Mouse (Mus musculus) subcutaneous adipose tissue, adult 2 months (tissue): ENCODE results near the gene Ccdc89. TPM values are rescaled to one million over a fixed set of nuclear protein-coding genes. Genes with fewer than 3 reads are reported as not detected.

Source experiments
- polyA plus RNA-seq: library from polyadenylated mRNA; depleted of rRNA; stranded (reverse); fragments of >200 nt; gene quantifications from 2 replicates; pipeline ENCODE4 v1.2.3, GENCODE M21; 2012; ENCODE audit warnings: low replicate concordance; rRNA removed

The Ccdc89 gene
- 0.30 and 0.40 TPM in 2 replicates for polyA plus RNA-seq

GRCm38 (mm10) chr7:90426020-90427001, at the start of gene Ccdc89:
Gene Ccdc89 (plus strand): TSS chr7:90426577.

GRCm38 (mm10) chr7:90442518-90443080, 16.2 kb downstream of the Ccdc89 start, which contains the start of gene Crebzf:
Gene Crebzf (plus strand): TSS chr7:90442729.

GRCm38 (mm10) chr7:90456845-90457468, 30.6 kb downstream of the Ccdc89 start, which contains the start of gene Tmem126a:
Gene Tmem126a (minus strand): TSS chr7:90457229.

GRCm38 (mm10) chr7:90475793-90476312, 49.5 kb downstream of the Ccdc89 start, which contains the start of gene Tmem126b:
Gene Tmem126b (minus strand): TSS chr7:90476001.

GRCm38 (mm10) chr7:90476313-90477245, 50.2 kb downstream of the Ccdc89 start, which contains the start of gene Dlg2:
Gene Dlg2 (plus strand): TSS chr7:90476672.

Other genes starting within 250 kb of the Ccdc89 start
- gene Ccdc83, start 160.8 kb upstream of the Ccdc89 start, polyA plus RNA-seq: not detected in 2 replicates
- gene Sytl2, start 124.3 kb upstream of the Ccdc89 start, polyA plus RNA-seq: 3.1 and 5.7 TPM in 2 replicates
- gene Crebzf, start 16.2 kb downstream of the Ccdc89 start, polyA plus RNA-seq: 23.4 and 52.3 TPM in 2 replicates
- 35.5 and 54.3 TPM in 2 replicates for gene Tmem126a, start 30.7 kb downstream of the Ccdc89 start, polyA plus RNA-seq
- gene Tmem126b, start 49.4 kb downstream of the Ccdc89 start, polyA plus RNA-seq: 12.2 and 18.8 TPM in 2 replicates
- gene Dlg2, start 50.1 kb downstream of the Ccdc89 start, polyA plus RNA-seq: 0.21 and 1.2 TPM in 2 replicates